Mouse (Mus musculus) forebrain, embryonic 15.5 days (tissue): ENCODE measurements at regions not wholly inside any gene's neighbourhood (a gene's known extent, or its start where the extent isn't known, plus 50 kb on each side); places are given as distances from the start of the nearest gene placed in this dataset.

Experiments used
- ATAC-seq: fragments of 200-750 bp; cut with Nextera tagmentation; replicated peaks from 2 replicates; pipeline ENCODE4 v1.8.0; 2017; ENCODE audit warnings: mild to moderate bottlenecking, moderate TSS enrichment, moderate library complexity
- H3K27ac ChIP-seq: fragments of 300-500 bp; sonication (generic); replicated peaks from 2 replicates; pipeline ENCODE4 v1.5.1; 2015; ENCODE audit warnings: mild to moderate bottlenecking, inconsistent platforms
- H3K27me3 ChIP-seq: fragments of 300-500 bp; sonication (generic); 2 replicates; pipeline ENCODE4 v1.6.1; 2015; ENCODE audit warnings: inconsistent platforms
- H3K36me3 ChIP-seq: fragments of 300-500 bp; sonication (generic); 2 replicates; pipeline ENCODE4 v1.6.1; 2015; ENCODE audit warnings: mild to moderate bottlenecking, inconsistent platforms
- H3K4me1 ChIP-seq: fragments of 300-500 bp; sonication (generic); 2 replicates; pipeline ENCODE4 v1.6.1; 2015; ENCODE audit warnings: inconsistent platforms
- H3K4me2 ChIP-seq: fragments of 300-500 bp; sonication (generic); replicated peaks from 2 replicates; pipeline ENCODE4 v1.6.1; 2015; ENCODE audit warnings: mild to moderate bottlenecking, inconsistent platforms
- H3K4me3 ChIP-seq: fragments of 300-500 bp; sonication (generic); 2 replicates; pipeline ENCODE4 v1.5.1; 2015; ENCODE audit warnings: mild to moderate bottlenecking, inconsistent platforms
- H3K9ac ChIP-seq: fragments of 300-500 bp; sonication (generic); replicated peaks from 2 replicates; pipeline ENCODE4 v1.6.1; 2015; ENCODE audit warnings: mild to moderate bottlenecking, inconsistent platforms
- H3K9me3 ChIP-seq: fragments of 300-500 bp; sonication (generic); 2 replicates; pipeline ENCODE4 v1.6.1; 2016; ENCODE audit warnings: inconsistent platforms
- WGBS: fragments of 180-500 bp; shearing (Covaris S2); methylation state at CpG from one replicate; pipeline ENCODE4 v1.1.7; 2015; ENCODE audit warnings: mixed read lengths; 5-methylcytosine and 5-hydroxymethylcytosine counted together

GRCm38 (mm10) chr1:35548845-35549244, 519.4 kb upstream of the Hs6st1 start:
- Histone ChIP-seq H3K36me3 (no peaks in the 10 kb centered on the region), H3K4me1 (no peaks in the 10 kb centered on the region), H3K9ac (no peak overlapping the region), H3K9me3 (no peaks in the 10 kb centered on the region), H3K4me2 (no peak overlapping the region), H3K4me3 (no peak overlapping the region), H3K27me3 (no peaks in the 10 kb centered on the region), H3K27ac (no peak overlapping the region)
- WGBS, result 90% methylated on average over 3 of the region's 3 CpGs
- no peak for ATAC-seq

GRCm38 (mm10) chr1:35551503-35551902, 516.7 kb upstream of the Hs6st1 start:
- H3K27me3 ChIP-seq, result no peaks in the 10 kb centered on the region
- H3K4me1 ChIP-seq, result no peaks in the 10 kb centered on the region
- ATAC-seq, result no peak
- no peak overlapping the region for H3K4me2 ChIP-seq
- no peaks in the 10 kb centered on the region for H3K9me3 ChIP-seq
- no peak overlapping the region for H3K4me3 ChIP-seq
- H3K9ac ChIP-seq, result no peak overlapping the region
- no peak overlapping the region for H3K27ac ChIP-seq
- H3K36me3 ChIP-seq, result no peaks in the 10 kb centered on the region
- WGBS, result 88% methylated on average over 1 of the region's 1 CpGs

GRCm38 (mm10) chr1:35562786-35563185, 505.4 kb upstream of the Hs6st1 start:
- peaks cover 8% of the 10 kb centered on the region; the same call in 1 of the 2 replicates for H3K9me3 ChIP-seq
- no peaks in the 10 kb centered on the region for H3K36me3 ChIP-seq
- WGBS, result 88% methylated on average over 4 of the region's 4 CpGs
- H3K27ac ChIP-seq, result no peak overlapping the region
- H3K4me1 ChIP-seq, result no peaks in the 10 kb centered on the region
- no peak for ATAC-seq
- no peak overlapping the region for H3K4me2 ChIP-seq
- no peaks in the 10 kb centered on the region for H3K27me3 ChIP-seq
- no peak overlapping the region for H3K4me3 ChIP-seq
- no peak overlapping the region for H3K9ac ChIP-seq

- WGBS, result 69% methylated on average over 1 of the region's 1 CpGs
- Histone ChIP-seq H3K4me1 (no peaks in the 10 kb centered on the region), H3K36me3 (no peaks in the 10 kb centered on the region), H3K27ac (no peak overlapping the region), H3K27me3 (no peaks in the 10 kb centered on the region), H3K4me3 (no peak overlapping the region), H3K9me3 (no peaks in the 10 kb centered on the region), H3K9ac (no peak overlapping the region), H3K4me2 (no peak overlapping the region)
- ATAC-seq, result 0 out of 2 replicates have a peak, but pooled peaks have one; percentile 38
Measured at GRCm38 (mm10) chr1:35575203-35575602, 493.0 kb upstream of the Hs6st1 start.

GRCm38 (mm10) chr1:35579392-35579791, 488.8 kb upstream of the Hs6st1 start:
- Histone ChIP-seq H3K36me3 (no peaks in the 10 kb centered on the region), H3K27ac (no peak overlapping the region), H3K9me3 (no peaks in the 10 kb centered on the region), H3K27me3 (no peaks in the 10 kb centered on the region), H3K9ac (no peak overlapping the region), H3K4me2 (no peak overlapping the region), H3K4me1 (no peaks in the 10 kb centered on the region), H3K4me3 (no peak overlapping the region)
- WGBS, result 88% methylated on average over 3 of the region's 3 CpGs
- no peak for ATAC-seq

- no peak for ATAC-seq
- Histone ChIP-seq H3K4me2 (no peak overlapping the region), H3K27ac (no peak overlapping the region), H3K27me3 (no peaks in the 10 kb centered on the region), H3K9ac (no peak overlapping the region), H3K36me3 (no peaks in the 10 kb centered on the region), H3K4me3 (no peak overlapping the region), H3K4me1 (no peaks in the 10 kb centered on the region), H3K9me3 (no peaks in the 10 kb centered on the region)
- 81% methylated on average over 4 of the region's 4 CpGs for WGBS
Measured at GRCm38 (mm10) chr1:35579992-35580391, 488.2 kb upstream of the Hs6st1 start.

GRCm38 (mm10) chr1:35580474-35580873, 487.7 kb upstream of the Hs6st1 start:
- no peak overlapping the region for H3K27ac ChIP-seq
- WGBS, result 76% methylated on average over 3 of the region's 3 CpGs
- no peaks in the 10 kb centered on the region for H3K27me3 ChIP-seq
- no peak overlapping the region for H3K4me3 ChIP-seq
- no peak overlapping the region for H3K4me2 ChIP-seq
- H3K4me1 ChIP-seq, result no peaks in the 10 kb centered on the region
- H3K36me3 ChIP-seq, result no peaks in the 10 kb centered on the region
- no peak overlapping the region for H3K9ac ChIP-seq
- no peaks in the 10 kb centered on the region for H3K9me3 ChIP-seq
- no peak for ATAC-seq

- H3K27ac ChIP-seq, result no peak overlapping the region
- H3K9me3 ChIP-seq, result no peaks in the 10 kb centered on the region
- 88% methylated on average over 2 of the region's 2 CpGs for WGBS
- H3K4me2 ChIP-seq, result no peak overlapping the region
- H3K36me3 ChIP-seq, result no peaks in the 10 kb centered on the region
- H3K4me3 ChIP-seq, result no peak overlapping the region
- ATAC-seq, result no peak
- no peak overlapping the region for H3K9ac ChIP-seq
- no peaks in the 10 kb centered on the region for H3K27me3 ChIP-seq
- H3K4me1 ChIP-seq, result no peaks in the 10 kb centered on the region
Measured at GRCm38 (mm10) chr1:35587900-35588299, 480.3 kb upstream of the Hs6st1 start.

GRCm38 (mm10) chr1:35588939-35589338, 479.3 kb upstream of the Hs6st1 start:
- Histone ChIP-seq H3K9ac (no peak overlapping the region), H3K4me1 (no peaks in the 10 kb centered on the region), H3K36me3 (no peaks in the 10 kb centered on the region), H3K4me2 (no peak overlapping the region), H3K27me3 (no peaks in the 10 kb centered on the region), H3K9me3 (no peaks in the 10 kb centered on the region), H3K27ac (no peak overlapping the region), H3K4me3 (no peak overlapping the region)
- 50% methylated on average over 3 of the region's 3 CpGs for WGBS
- ATAC-seq, result peak; percentile 60; the same call in 1 of the 2 replicates

- ATAC-seq, result no peak
- H3K27ac ChIP-seq, result no peak overlapping the region
- WGBS, result 98% methylated on average over 3 of the region's 3 CpGs
- H3K9me3 ChIP-seq, result peaks cover 4% of the 10 kb centered on the region; the same call in 1 of the 2 replicates
- H3K36me3 ChIP-seq, result no peaks in the 10 kb centered on the region
- no peak overlapping the region for H3K4me2 ChIP-seq
- H3K27me3 ChIP-seq, result no peaks in the 10 kb centered on the region
- H3K4me1 ChIP-seq, result no peaks in the 10 kb centered on the region
- no peak overlapping the region for H3K9ac ChIP-seq
- no peak overlapping the region for H3K4me3 ChIP-seq
Measured at GRCm38 (mm10) chr1:35600847-35601246, 467.4 kb upstream of the Hs6st1 start.

- Histone ChIP-seq H3K9me3 (no peaks in the 10 kb centered on the region), H3K4me2 (no peak overlapping the region), H3K4me3 (no peak overlapping the region), H3K4me1 (no peaks in the 10 kb centered on the region), H3K36me3 (no peaks in the 10 kb centered on the region), H3K9ac (no peak overlapping the region), H3K27me3 (no peaks in the 10 kb centered on the region), H3K27ac (no peak overlapping the region)
- WGBS, result 90% methylated on average over 3 of the region's 3 CpGs
- no peak for ATAC-seq
Measured at GRCm38 (mm10) chr1:35615131-35615530, 453.1 kb upstream of the Hs6st1 start.

- no peaks in the 10 kb centered on the region for H3K27me3 ChIP-seq
- WGBS, result 84% methylated on average over 4 of the region's 4 CpGs
- ATAC-seq, result no peak
Measured at GRCm38 (mm10) chr1:35619476-35619875, 448.7 kb upstream of the Hs6st1 start.

GRCm38 (mm10) chr1:35642595-35642994, 425.6 kb upstream of the Hs6st1 start:
- no peaks in the 10 kb centered on the region for H3K4me1 ChIP-seq
- 67% methylated on average over 7 of the region's 7 CpGs for WGBS
- H3K9ac ChIP-seq, result no peak overlapping the region
- no peaks in the 10 kb centered on the region for H3K9me3 ChIP-seq
- H3K27ac ChIP-seq, result no peak overlapping the region
- no peak overlapping the region for H3K4me2 ChIP-seq
- no peak for ATAC-seq
- H3K36me3 ChIP-seq, result no peaks in the 10 kb centered on the region
- no peaks in the 10 kb centered on the region for H3K27me3 ChIP-seq
- no peak overlapping the region for H3K4me3 ChIP-seq

More at GRCm38 (mm10) chr1:35619476-35619875, 448.7 kb upstream of the Hs6st1 start:
- Histone ChIP-seq H3K4me1 (no peaks in the 10 kb centered on the region), H3K36me3 (no peaks in the 10 kb centered on the region), H3K9me3 (no peaks in the 10 kb centered on the region), H3K9ac (no peak overlapping the region), H3K4me3 (no peak overlapping the region), H3K4me2 (no peak overlapping the region), H3K27ac (no peak overlapping the region)
